Mouse (Mus musculus) ES-CJ7 (cell line): ENCODE measurements around the gene Osbpl5.

Experiments
- DNase-seq: peaks from one replicate; pipeline ENCODE4 v3.0.0; 2011; ENCODE audit warnings: low read depth, low spot score

The Osbpl5 gene

DNA sequence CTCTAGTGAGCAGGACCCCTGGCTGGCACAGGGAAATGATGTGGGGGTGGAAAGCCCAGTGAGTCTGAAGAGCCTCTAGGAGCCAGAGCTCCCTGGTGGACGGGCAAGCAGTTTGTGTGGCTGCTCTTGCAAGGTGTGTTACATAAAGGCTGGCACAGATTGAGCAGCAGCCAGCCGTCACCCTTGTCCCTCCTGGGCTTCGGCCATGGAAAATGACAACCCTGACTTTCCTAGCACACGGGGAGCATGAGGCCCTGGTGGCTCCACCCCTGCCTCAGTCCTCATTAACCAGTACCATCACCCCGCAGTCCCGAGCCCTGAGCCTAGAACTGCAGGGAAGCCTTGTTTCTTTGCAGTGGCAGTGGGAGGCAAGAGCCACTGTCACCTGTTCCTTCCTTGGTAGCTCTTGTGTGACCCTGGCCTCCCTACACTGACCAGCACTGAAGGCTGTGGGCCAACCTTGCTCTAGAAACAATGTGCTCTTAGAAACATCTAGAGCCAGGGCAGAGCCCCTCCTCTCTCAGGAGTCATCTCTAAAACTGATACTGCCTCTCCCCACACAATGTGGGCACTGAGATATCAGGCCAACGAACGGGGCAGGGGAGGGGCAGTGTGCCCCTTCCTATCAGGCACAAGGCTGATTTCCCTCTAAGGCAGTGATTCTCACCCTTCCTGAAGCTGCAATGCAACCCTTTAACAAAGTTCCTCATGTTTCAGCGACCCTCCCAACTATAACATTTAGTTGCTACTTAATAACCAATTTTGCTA lies 1.2 kb downstream of the Osbpl5 start:
- no peak for DNase-seq

DNA sequence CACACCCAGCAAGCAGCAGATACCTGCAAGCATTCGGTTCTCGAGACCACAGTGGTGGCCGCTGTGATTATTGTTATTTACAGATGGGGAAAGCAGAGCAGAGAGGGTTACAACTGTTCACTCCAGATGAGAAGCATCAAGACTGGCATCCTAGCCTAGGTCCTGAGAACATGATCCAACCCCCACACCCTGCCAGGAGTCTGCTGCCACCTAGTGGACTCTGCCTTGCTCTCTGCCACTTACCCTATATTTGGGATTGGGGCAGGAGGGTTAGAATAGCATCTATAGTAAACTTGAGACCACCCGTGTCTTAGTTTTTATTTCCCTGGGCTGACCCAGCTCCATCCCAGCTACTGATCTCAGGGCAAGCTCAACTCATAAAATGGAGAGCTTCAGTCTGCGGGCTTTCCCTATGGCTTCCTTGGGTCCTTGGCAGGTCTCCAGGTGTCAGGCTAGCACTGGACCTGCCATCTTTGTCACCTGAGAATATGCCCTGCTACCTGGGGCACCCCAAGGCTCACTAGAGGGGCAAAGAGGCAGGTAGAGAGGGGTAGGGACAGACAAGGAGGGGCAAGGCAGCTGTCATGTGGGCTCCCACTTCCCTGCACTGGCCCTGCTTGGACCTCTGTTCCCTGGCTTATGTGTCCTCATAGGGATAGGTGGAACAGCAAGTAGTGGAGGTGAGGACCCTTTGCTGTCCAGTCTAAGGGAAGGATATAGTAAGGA lies 2.6 kb downstream of the Osbpl5 start:
- DNase-seq: peak; percentile 60

DNA sequence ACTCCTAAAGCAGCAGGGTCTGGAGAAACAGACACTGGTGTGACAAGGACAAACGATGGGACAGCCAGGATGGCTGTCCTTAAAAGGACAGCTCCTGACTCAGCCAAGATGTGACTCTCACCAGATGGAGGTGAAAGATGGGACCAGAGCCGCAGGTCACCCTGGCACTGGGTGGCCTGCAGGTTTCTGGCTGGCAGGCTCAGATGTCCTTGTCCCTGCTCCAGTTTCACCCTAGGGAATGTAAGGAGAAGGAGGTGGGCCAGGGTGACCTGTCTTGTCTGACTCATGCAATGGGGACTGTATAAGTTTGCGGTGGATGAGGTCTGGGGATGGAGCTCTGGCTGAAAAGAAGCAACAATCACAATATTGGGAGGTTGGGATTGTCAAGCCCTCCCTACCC lies 4.2 kb downstream of the Osbpl5 start:
- DNase-seq: no peak

DNA sequence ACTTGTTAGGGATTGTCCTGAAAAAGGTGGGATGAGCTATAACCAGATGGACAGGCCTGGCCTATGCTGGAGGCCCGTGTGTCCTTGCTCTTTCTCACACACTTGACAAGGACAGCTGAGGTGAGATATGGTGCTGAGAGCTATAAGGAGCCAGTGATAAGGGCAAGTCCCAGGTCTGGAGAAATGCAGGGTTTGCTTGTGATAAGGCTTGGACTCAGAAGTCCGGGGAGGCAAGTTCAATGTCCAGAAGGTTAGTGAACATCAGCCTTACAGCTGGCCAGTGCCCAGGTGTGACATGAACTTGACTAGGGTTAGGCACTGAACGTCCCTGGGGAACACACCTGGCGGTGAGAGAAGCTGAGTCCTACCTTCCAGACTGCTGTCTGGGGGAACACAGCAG lies 4.7 kb downstream of the Osbpl5 start:
- no peak for DNase-seq

DNA sequence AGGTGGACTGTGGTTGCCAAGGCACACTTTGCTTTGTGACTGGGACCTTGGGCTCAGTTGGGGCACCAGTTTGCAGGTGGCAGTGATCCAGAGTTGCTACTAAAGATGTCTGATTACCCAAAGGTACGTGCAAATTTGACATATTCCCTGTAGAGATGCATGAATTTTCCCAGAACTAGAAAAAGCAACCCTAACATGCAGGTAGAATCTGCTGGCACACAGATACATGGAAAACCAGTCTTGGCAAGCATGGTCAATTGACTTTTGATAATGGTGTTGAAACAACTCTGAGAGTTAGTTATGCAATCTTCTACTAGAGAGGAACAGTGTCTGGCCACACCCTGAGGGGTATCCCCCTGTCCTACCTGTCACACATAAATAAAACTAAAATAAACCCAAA lies 5.4 kb downstream of the Osbpl5 start:
- no peak for DNase-seq

DNA sequence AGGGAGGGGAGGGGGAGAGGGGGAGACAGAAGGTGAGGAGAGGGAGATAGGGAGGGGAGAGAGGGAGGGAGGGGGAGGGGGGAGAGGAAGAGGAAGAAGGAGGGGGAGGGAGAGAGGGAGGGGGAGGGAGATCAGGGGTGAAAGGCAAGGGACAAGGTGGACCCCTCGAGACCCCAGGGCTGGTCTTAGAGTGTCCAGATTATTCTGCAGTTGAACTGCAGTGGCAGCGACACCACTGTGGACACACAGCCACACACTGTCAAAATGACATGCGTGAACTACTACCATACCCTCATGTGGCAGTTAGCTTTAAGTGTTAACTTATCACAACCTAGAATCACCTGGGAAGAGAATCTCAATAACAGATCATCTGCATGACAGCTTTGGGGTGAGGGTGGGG lies 7.7 kb downstream of the Osbpl5 start:
- no peak for DNase-seq

DNA sequence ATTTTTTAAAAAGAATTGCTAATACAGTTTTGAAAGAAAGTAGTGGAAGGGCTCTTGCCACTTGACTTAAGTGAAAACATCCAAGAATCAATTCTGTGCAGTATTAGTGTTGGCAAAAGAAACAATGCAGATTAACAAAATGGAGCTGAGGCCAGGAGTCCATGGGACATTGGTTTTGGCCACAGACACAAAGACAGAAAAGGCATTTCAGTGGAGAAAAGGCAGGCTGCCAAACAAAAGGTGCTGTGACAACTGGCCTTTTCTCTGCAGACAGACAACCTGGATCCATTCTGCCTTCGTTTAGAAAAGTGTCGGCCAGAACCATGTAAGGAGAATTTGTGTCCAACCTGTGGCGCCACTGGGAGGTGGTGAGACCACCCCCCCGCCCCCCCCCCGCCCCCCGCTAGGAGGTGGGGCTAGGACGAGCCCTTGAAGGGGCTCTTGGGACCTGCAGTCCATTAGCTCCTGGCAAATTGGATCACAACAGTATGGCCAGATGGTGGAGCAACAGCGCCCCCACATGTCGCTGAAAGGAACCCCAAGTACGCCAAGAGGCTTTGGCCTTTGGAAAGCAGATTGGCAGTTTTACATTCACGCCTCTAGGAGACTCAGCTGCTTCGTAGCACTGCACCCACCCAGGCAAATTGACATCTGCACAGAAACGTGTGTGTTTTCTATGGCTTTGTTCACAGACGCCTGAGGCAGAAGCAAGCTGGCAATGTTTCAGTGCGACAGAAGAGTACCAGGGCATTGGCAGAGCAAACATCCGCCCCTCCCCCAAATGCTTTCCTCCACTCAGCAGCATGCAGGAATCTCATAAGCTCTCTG lies 8.5 kb downstream of the Osbpl5 start:
- peak; percentile 87 for DNase-seq

DNA sequence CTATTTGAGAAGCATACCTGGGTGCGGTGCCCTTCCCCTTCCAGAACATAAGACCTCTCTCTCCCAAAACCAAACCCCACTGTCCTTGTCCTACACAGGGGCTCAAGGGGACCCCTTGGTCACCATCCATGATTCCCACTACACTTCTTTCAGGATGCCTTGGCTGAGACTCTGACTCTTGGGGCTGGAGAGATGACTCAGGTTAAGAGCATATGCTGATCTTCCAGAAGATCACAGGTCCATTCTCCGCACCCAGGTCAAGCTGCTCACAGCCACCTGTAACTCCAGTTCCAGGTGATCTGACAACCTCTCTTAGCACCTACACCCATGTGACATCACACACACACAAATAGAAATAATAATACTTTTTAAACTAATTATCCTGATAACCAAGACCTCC lies 16.1 kb downstream of the Osbpl5 start:
- DNase-seq: no peak

DNA sequence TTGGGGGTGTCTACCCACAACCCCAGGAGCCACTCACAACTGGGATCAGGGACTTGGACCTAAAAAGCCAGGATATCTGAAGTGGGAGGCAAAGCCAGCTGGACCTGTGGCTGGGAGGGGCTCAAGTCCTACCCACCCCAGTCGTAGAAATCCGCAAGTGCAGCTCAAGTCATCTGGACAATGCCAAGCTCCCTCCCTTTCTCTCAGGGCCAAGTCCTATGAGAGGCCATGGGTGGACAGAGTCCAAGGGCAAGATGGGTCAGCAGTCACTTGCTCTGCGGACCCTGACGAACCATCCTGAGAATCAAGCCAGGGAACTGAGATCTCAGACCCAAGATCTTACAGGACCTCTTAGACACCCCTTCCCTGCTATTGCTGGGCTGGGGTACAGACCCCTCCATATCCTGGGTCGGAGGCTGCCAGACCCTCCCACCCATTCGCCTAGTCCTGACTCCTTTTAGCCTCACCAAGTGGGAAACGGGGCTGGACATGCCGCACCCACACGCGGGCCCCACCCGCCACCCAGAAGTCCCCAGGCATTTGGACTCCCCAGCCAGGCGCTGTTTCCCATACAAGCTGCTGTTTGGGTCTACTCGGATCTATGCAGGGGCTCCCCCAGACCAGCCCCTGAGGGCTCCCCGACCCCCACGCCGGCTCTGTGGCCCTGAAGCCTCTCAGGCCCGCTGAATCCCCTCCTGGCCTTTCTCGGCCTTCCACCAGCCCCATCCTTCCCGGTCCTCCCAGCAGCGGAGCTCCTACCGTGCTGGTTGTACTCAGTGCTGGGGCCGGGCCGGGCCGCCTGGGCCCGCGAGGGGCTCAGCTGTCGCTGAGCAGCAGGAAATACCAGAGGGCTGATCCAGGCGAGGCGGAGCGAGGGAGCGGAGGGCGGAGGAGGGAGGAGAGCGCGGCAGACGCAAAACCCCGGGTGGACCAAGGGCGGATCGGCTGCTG lies 17.0 kb downstream of the Osbpl5 start:
- DNase-seq: peak; percentile 40

DNA sequence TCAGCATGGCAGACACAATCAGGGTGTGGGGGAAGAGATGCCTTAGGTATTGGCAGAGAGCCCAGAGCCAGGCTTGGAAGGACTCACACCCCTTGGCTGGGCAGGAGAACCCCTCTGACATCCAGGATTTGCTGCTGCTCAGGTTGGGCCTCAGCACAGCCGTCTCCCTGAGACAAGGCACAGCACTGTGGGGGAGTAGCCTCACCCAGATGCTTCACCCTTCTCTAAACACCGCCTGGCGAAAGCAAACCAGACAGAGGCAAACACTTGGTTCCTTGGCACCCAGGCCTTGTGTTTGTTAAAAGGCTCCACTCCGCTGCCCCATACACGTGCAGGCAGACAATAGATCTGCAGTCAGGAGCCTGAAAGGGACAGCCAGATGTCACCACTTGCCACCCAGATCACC lies 18.2 kb downstream of the Osbpl5 start:
- DNase-seq: no peak

DNA sequence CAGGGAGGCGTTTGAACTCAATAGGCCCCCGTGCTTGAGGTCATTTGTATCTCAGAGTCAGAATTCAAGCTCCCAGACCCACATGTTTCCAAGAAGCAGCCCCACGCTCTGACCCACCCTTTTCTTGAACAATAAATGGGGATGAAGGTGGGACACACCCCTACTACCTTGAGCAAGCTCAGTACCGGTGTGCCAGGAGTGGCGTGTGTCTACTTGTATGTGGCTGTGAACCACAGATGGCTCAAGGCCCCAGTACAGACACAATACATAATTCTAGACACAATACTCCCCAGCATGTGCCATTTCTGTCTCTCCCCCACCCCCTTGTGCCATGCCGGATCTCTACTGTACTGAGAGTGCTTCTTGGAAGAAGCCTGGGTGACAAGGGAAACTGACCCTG lies 18.6 kb downstream of the Osbpl5 start:
- no peak for DNase-seq

DNA sequence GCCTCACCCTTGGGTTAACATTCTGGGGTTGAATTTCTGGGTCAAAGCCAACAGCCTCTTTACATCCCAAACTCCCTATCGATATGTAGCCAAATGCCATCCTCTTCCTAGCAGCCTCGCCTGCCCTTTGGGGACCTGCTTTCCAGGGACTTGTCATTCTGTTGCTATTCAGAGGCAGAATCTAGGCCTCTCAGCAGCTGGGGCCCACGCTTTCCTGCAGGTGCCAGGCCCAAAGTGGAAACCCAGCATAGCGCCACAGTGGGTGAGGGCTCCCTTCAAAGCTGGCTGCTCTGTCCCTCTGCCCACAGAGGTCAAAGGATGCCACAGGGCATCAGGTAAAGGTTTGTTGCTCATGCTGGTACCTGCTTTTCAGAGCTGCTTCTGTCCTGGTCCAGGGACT lies 23.0 kb downstream of the Osbpl5 start:
- no peak for DNase-seq

DNA sequence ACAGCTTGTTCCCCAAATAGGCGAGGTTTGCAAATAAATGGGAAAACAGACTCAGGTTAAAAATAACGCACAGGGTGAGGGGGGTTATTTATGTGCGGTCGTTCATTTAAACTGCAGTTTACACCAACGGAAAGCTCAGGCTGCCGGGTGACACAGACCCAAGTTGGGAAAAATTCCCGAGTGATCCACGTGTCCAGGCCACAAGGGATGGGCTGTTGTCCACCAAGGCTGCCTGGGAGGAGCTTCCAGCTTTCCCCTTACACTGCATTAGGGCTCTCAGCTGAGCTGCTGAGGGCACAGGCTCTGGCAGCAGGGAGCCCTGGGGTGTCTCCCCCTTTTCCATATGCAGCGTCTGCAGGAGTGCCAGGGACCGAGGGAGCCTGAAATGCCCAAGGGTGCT lies 26.9 kb downstream of the Osbpl5 start:
- DNase-seq: no peak

DNA sequence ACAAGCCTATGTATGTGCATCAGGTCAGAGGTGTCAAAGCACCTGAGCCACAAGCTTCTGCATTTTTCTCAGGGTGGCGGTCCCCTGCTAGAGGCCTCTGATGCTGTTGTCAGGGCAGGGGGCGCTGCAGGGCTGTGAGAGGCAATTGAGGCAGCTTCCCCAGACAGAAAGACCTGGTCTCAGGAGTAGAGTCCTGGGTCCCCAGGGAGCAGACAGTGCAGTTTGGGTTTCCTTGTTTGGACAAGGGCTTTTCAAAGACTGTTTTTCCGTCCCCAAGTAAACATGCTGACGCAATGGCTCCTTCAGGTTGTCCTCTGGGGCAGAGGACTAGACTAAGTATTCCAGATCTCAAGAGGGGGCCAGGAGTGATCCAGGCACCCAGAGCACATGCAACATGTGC lies 30.4 kb downstream of the Osbpl5 start:
- no peak for DNase-seq

DNA sequence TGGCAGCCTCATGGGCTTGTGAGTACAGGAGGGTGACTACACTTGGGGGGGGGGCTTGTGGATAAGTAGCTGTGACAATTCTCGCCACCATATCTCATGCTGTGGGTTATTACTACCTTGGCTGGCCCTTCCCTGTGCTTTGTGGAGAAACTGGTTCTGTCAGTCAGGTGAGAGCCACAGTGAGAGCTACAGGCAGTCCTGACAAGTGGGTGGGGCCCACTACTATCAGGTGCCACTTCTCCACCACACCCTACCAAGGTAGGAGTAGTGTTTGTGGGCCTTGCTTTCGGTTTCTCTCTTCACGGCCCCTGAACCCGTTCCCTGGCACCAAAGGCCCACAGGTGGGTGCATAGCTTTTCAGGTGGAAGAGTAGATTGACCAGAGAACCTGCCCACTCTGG lies 32.9 kb downstream of the Osbpl5 start:
- no peak for DNase-seq

DNA sequence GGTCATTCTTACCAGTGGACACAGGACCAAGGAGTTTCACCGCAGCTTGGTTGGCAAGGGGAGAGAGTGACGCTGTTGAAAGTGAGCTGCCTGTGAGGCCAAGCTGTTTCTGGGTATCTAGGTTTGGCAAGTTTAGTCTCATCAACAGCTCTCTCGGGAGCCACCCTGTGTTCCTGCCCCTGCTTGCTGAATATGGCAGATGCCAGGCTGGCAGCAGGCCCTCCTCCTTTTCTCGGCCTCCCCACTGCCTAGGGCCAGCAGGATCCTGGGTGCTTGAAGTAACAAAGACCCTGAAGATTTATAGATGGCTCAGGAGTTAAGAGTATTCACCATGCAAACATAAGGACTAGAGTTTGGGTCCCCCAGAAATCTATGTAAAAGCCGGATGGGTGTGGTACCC lies 34.1 kb downstream of the Osbpl5 start:
- no peak for DNase-seq

DNA sequence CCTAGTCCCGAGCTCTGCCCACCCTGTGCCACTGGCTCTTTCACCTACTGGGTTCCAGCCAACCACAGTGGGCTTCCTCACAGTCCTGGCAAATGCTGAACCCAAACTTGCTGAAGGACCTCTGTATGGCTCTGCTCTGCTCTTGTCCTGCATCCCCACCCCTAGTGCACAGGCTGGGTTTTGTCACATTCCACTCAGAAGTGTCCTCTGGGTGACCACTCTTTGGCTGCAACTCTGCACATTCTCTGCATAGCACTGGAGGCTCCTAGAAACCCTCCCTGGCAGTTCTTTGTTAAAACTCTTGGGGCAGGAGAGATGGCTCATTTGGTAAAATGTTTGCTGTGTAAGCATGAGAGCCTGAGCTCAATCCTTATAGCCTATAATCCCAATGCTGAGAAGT lies 39.0 kb downstream of the Osbpl5 start:
- no peak for DNase-seq

DNA sequence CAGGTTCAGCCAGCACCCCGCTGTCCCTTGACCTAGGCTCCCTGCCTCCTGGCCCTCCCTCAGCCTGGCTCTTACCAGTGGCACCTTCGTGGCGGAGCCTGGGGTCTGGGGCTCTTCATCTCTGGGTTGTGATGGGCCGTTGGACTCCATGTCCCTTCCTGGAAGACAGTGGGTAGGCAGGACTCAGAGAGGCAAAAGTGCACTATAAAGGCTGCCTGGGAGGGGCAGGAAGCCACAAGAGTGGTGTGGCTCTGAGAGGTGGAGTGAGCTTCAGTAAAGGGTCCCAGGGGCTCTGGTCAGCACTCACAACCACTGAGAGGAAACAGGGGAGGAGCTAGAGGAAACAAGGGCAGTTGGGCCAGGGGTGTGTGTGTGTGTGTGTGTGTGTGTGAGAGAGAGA lies 43.4 kb downstream of the Osbpl5 start:
- no peak for DNase-seq

DNA sequence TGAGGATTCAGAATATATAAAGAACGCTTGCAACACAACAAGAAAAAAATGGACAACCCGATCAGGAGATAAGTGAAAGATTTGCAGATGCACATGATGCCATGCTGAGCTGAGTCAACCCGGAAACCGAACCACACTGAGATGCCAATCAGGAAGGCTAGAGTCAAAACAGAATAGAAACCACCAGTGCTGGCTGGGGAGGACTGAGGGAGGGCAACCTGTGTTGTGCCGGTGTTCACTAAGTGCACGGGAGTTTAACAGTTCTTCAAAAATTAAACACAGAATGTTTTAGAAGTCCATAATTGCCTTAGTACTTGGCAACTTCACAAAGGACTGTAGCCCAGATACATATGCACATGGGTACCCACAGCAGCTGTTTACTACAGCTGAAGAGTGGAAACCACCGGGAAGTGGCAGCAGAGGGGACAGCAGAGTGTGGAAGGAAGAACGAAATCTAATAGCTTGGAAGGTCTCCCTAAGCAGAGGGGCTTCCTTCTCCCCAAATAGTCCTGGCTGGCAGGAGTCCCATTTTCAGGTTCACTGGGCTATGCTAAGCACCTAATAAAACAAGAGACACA lies 43.9 kb downstream of the Osbpl5 start:
- no peak for DNase-seq

DNA sequence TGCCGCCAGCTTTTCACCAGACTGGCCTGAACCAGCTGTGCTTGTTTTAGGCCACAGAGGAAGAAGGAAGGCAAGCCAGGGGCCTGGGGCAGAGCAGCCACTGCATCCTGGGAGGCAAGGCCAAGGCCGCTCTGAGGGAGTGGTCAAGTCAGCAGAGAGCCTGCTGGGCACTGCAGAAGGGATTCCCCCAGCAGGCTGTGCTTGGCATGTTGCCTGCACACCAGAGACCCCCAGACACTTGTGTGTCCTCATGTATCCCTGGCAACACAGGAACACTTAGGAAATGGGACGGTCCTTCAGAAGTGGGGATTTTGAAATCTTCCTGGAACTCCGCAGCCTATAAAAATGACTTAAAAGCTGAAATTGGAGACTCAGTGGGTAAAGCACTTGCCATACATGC lies 44.8 kb downstream of the Osbpl5 start:
- DNase-seq: no peak

DNA sequence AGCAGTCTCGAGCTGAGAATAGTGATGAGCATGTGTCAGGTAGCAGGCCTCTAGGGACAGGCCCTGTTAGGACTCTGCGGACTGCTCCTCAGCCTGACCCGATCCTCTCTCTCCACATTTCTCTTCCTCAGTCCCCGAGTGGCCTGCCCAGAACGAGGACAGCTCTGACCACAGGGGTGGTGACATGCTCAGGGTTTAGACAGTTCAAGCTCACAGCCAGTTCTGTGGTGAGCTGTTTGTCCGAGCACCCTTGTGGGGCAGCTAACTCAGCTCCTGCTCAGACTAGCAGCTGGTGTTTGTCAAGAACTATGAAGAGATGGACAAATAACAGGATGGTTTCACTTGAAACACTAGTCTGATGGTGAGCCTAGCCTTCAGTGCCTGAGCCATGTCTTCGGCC lies 45.4 kb downstream of the Osbpl5 start:
- DNase-seq: no peak
